In the genomic region with DNA sequence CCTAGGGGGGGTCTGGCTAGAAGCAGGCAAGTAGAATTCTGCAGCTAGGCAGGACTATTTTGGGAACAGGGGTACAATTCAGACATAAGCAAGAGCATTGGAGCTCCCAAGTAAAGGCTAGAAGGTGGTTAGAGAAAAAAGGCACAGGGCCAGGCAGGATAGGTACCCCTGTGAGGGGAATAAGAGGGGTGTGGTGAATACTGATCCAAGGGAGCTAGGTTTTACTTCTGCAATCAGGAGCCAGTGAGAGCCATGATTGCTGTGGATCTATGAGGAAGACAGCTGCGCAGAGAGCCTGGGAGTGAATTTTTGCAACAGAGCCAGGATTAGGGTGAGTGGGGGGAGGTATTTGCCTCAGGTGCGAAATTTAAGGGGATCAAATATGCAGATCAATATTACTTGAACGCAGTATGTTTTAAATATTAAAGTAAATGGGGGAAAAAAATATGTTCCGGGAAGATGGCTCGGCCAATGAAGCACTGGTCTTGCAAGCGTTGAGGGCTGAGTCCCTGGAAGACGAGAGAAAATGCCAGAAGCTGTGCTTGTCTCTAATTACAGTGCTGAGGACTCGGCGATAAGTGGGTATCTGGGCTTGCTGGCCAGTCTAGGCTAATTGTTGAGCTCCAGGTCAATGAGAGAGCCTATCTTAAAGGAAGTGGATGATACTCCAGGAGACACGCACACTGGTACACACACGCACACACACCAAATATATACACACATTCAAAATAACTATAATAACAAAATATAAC, we compare ENCODE assay signal across 12 mouse cellular contexts. TPM values are rescaled to one million over a fixed set of nuclear protein-coding genes. Genes with fewer than 3 reads are reported as not detected.
DNase-seq lines count a peak whose midpoint lies in the region; ATAC-seq lines count a peak whose summit lies in the region.
"Had no signal": no experiment of that assay in that cellular context is flagged by ENCODE, and none has a peak within 500 bp of the region (broad histone marks: within the 10 kb centered on the region; RNA-seq: fewer than 3 reads in every experiment).

No protein-coding gene starts in this region.

- no peaks in the 10 kb centered on the region for H3K27me3 ChIP-seq in hindbrain, embryonic 11.5 days (ENCODE audit: control insufficient read depth, insufficient read depth, low read length)
- H3K27me3 ChIP-seq in hindbrain, embryonic 16.5 days (replicated peaks; ENCODE audit: control insufficient read depth, insufficient read depth, low read length) = no peaks in the 10 kb centered on the region
- no peaks in the 10 kb centered on the region for H3K27me3 ChIP-seq in embryonic facial prominence, embryonic 10.5 days (replicated peaks; ENCODE audit: low read depth, poor library complexity, severe bottlenecking)
- no peaks in the 10 kb centered on the region for H3K27me3 ChIP-seq in hindbrain, embryonic 15.5 days
- H3K27me3 ChIP-seq in midbrain, embryonic 12.5 days = no peaks in the 10 kb centered on the region

- H3K9ac ChIP-seq in hindbrain, embryonic 11.5 days (ENCODE audit: low read depth, low read length) = no peak overlapping the region
- H3K9ac ChIP-seq in hindbrain, embryonic 16.5 days (ENCODE audit: low read depth, low read length) = no peak overlapping the region
- H3K9ac ChIP-seq in hindbrain, embryonic 15.5 days = no peak overlapping the region
- 0 out of 2 replicates have a peak overlapping the region, but pooled peaks have one; percentile 31 for H3K9ac ChIP-seq in midbrain, embryonic 12.5 days (replicated peaks)

- H3K27ac ChIP-seq in hindbrain, embryonic 11.5 days (ENCODE audit: low read depth, low read length) = 0 out of 2 replicates have a peak overlapping the region, but pooled peaks have one; percentile 7
- H3K27ac ChIP-seq in hindbrain, embryonic 16.5 days (ENCODE audit: low read depth, low read length) = no peak overlapping the region
- peak overlapping the region; percentile 76 for H3K27ac ChIP-seq in embryonic facial prominence, embryonic 10.5 days (replicated peaks)
- 0 out of 2 replicates have a peak overlapping the region, but pooled peaks have one; percentile 1 for H3K27ac ChIP-seq in hindbrain, embryonic 15.5 days (replicated peaks)
- peak overlapping the region; percentile 81 for H3K27ac ChIP-seq in midbrain, embryonic 12.5 days (replicated peaks)

- no peak overlapping the region for H3K4me2 ChIP-seq in hindbrain, embryonic 11.5 days (replicated peaks; ENCODE audit: low read depth, low read length)
- H3K4me2 ChIP-seq in hindbrain, embryonic 16.5 days (ENCODE audit: low read length) = no peak overlapping the region
- no peak overlapping the region for H3K4me2 ChIP-seq in hindbrain, embryonic 15.5 days
- H3K4me2 ChIP-seq in midbrain, embryonic 12.5 days (replicated peaks) = no peak overlapping the region

- H3K4me1 ChIP-seq in hindbrain, embryonic 11.5 days (replicated peaks; ENCODE audit: control insufficient read depth, insufficient read depth, low read length) = peaks cover 3% of the 10 kb centered on the region
- H3K4me1 ChIP-seq in hindbrain, embryonic 16.5 days (ENCODE audit: control insufficient read depth, insufficient read depth, low read depth, low read length) = peaks cover 26% of the 10 kb centered on the region
- H3K4me1 ChIP-seq in embryonic facial prominence, embryonic 10.5 days = peaks cover 75% of the 10 kb centered on the region
- H3K4me1 ChIP-seq in hindbrain, embryonic 15.5 days (replicated peaks) = peaks cover 48% of the 10 kb centered on the region
- peaks cover 66% of the 10 kb centered on the region for H3K4me1 ChIP-seq in midbrain, embryonic 12.5 days

- no peak overlapping the region for H3K4me3 ChIP-seq in hindbrain, embryonic 11.5 days (ENCODE audit: low read depth, low read length)
- no peak overlapping the region for H3K4me3 ChIP-seq in hindbrain, embryonic 16.5 days (ENCODE audit: low read length)
- H3K4me3 ChIP-seq in embryonic facial prominence, embryonic 10.5 days = no peak overlapping the region
- H3K4me3 ChIP-seq in hindbrain, embryonic 15.5 days = no peak overlapping the region
- no peak overlapping the region for H3K4me3 ChIP-seq in midbrain, embryonic 12.5 days

- H3K36me3 ChIP-seq in hindbrain, embryonic 11.5 days (ENCODE audit: control insufficient read depth, insufficient read depth, low read length) = no peaks in the 10 kb centered on the region
- no peaks in the 10 kb centered on the region for H3K36me3 ChIP-seq in hindbrain, embryonic 16.5 days (ENCODE audit: control insufficient read depth, insufficient read depth, low read length)
- H3K36me3 ChIP-seq in embryonic facial prominence, embryonic 10.5 days (replicated peaks) = 0 out of 2 replicates have a peak, but pooled peaks cover 2% of the 10 kb centered on the region
- H3K36me3 ChIP-seq in hindbrain, embryonic 15.5 days = no peaks in the 10 kb centered on the region
- H3K36me3 ChIP-seq in midbrain, embryonic 12.5 days = no peaks in the 10 kb centered on the region

- WGBS in hindbrain, embryonic 11.5 days = 78% methylated on average over 11 of the region's 11 CpGs
- 69% methylated on average over 11 of the region's 11 CpGs for WGBS in hindbrain, embryonic 16.5 days
- WGBS in embryonic facial prominence, embryonic 10.5 days = 57% methylated on average over 11 of the region's 11 CpGs
- whole genome bisulfite sequencing in hindbrain, embryonic 15.5 days = 65% methylated on average over 11 of the region's 11 CpGs
- WGBS in midbrain, embryonic 12.5 days = 60% methylated on average over 11 of the region's 11 CpGs

- no peak for ATAC-seq in hindbrain, embryonic 11.5 days (ENCODE audit: low FRiP score)
- no peak for ATAC-seq in hindbrain, embryonic 16.5 days
- no peak for ATAC-seq in hindbrain, embryonic 15.5 days (ENCODE audit: low FRiP score, low read depth)
- ATAC-seq in midbrain, embryonic 12.5 days (ENCODE audit: low FRiP score, low read depth) = no peak
- no peak for ATAC-seq in cerebellum, adult (ENCODE audit: insufficient number of reproducible peaks, low FRiP score, low TSS enrichment)
- no peak for ATAC-seq in erythroblast, adult 5-6 weeks (replicated peaks; ENCODE audit: low FRiP score, poor library complexity, severe bottlenecking)
- ATAC-seq: CD4-positive, CD25-positive, alpha-beta regulatory T cell, adult 4 months had no signal

- no peak for DNase-seq in hindbrain, embryonic 11.5 days (ENCODE audit: low spot score)
- DNase-seq in embryonic facial prominence, embryonic 10.5 days (ENCODE audit: low spot score) = no peak
- DNase-seq in right cerebral cortex, postnatal 4 days = no peak
- DNase-seq: cerebellum, adult 2 months; lung, adult 18-20 months; thymus, postnatal 25 days had no signal

- H3K9me3 ChIP-seq in hindbrain, embryonic 11.5 days (ENCODE audit: control insufficient read depth, low read length) = no peaks in the 10 kb centered on the region
- no peaks in the 10 kb centered on the region; the same call in 1 of the 2 replicates for H3K9me3 ChIP-seq in hindbrain, embryonic 16.5 days (ENCODE audit: control insufficient read depth, low read length)
- no peaks in the 10 kb centered on the region for H3K9me3 ChIP-seq in embryonic facial prominence, embryonic 10.5 days
- no peaks in the 10 kb centered on the region for H3K9me3 ChIP-seq in hindbrain, embryonic 15.5 days
- H3K9me3 ChIP-seq in midbrain, embryonic 12.5 days = no peaks in the 10 kb centered on the region

RNA-seq across cellular contexts. Expression of a gene that starts 55.3 kb away (rescaled TPM):
- polyA plus RNA-seq in hindbrain, embryonic 11.5 days (2014; fragmentation: Nextera tagmentation; extraction: Ambion mirVana) = 26.8 and 32.3 TPM in 2 replicates
- polyA plus RNA-seq in hindbrain, embryonic 16.5 days (2015; fragmentation: Nextera tagmentation; extraction: Ambion mirVana) = 41.5 and 43.0 TPM in 2 replicates
- polyA plus RNA-seq in embryonic facial prominence, embryonic 10.5 days (2016; fragmentation: Nextera tagmentation; extraction: Ambion mirVana) = 37.1 and 42.5 TPM in 2 replicates
- 38.3 and 39.2 TPM in 2 replicates for polyA plus RNA-seq in hindbrain, embryonic 15.5 days (2015; fragmentation: Nextera tagmentation; extraction: Ambion mirVana)
- 32.3 and 32.9 TPM in 2 replicates for polyA plus RNA-seq in midbrain, embryonic 12.5 days (2016; fragmentation: Nextera tagmentation; extraction: Ambion mirVana)
- total RNA-seq in erythroblast, adult 5-6 weeks (2015; ENCODE audit: low replicate concordance) = 14.4 and 15.7 TPM in 2 replicates
- total RNA-seq in erythroblast, adult 5-6 weeks (2017; ENCODE audit: low replicate concordance) = 9.8 and 20.1 TPM in 2 replicates
